Comparison of ENCODE assay signal across 11 mouse cellular contexts in the genomic region with DNA sequence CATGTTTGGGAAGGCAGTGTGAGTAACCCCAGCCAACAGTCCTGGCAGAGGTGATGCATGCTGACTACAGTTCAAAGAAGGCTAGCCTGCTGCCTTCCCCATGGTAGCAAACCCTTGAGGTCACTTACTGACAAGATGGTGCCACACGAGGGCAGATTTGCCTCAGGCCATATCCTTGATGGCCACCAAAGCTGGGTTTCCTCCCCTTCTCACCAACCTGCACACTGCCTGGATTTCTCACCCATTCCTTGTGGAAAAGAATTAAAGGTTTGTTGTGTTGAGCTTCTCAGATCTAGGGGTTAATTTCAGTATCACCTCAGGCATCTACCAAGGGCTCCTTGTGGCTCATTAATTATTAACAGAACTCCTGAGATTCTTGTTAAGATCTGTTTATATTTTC. TPM values are rescaled to one million over a fixed set of nuclear protein-coding genes. Genes with fewer than 3 reads are reported as not detected.
A peak's percentile ranks its signal among the peaks of the same experiment; 100 is the strongest.
DNase-seq lines count a peak whose midpoint lies in the region.
"Had no signal": no experiment of that assay in that cellular context is flagged by ENCODE, and none has a peak within 500 bp of the region (broad histone marks: within the 10 kb centered on the region; RNA-seq: fewer than 3 reads in every experiment).

No protein-coding gene starts in this region.

- peak; percentile 17 to 38 for DNase-seq in cerebellum, adult 18-20 months
- DNase-seq in cerebellum, adult 9-10 months: no peak
- DNase-seq in 416B (ENCODE audit: low read depth): peak; percentile 35
- DNase-seq in kidney, adult 11 months: peak; percentile 56
- DNase-seq in kidney, postnatal 25 days: peak; percentile 33 to 52
- no peak for DNase-seq in left cerebral cortex, adult 18-20 months (ENCODE audit: low spot score in 2 of 2)
- no peak for DNase-seq in right cerebral cortex, postnatal 10 days (ENCODE audit: low spot score in 2 of 2)
- DNase-seq in retina, embryonic 14.5 days (ENCODE audit: low spot score): no peak
- DNase-seq: B cell, adult 2 months; gastrocnemius, postnatal 36 days; thymus, postnatal 4 days had no signal

RNA-seq across cellular contexts. Expression of gene Ipcef1, which starts 37.1 kb away (rescaled TPM):
- 100 to 1,000 TPM in 1 of 2 experiments, 10 to 100 TPM in 1; 95.5 to 103 TPM for total RNA-seq in left cerebral cortex, adult 18-20 months (2021)

Comparison
In these comparisons a context has a peak if more than half of its experiments do, and no peak if none do; other contexts are left out.
1. DNase-seq: peak in cerebellum, adult 18-20 months (2 of 2), 416B (single experiment), kidney, adult 11 months (single experiment) and kidney, postnatal 25 days (2 of 2); none in cerebellum, adult 9-10 months (single experiment), left cerebral cortex, adult 18-20 months (0 of 2), right cerebral cortex, postnatal 10 days (0 of 2) and retina, embryonic 14.5 days (single experiment).